Mouse (Mus musculus) CD4-positive, CD25-positive, alpha-beta regulatory T cell, adult 2 months (primary cell): ENCODE data around the gene Creld2.

Experiments
- DNase-seq: peaks from one replicate; pipeline ENCODE4 v3.0.0-alpha.2; 2012; ENCODE audit warnings: low read depth, low spot score

Gene Creld2

GRCm38 (mm10) chr15:88851507-88852149 lies 32.2 kb downstream of the Creld2 start:
- DNase-seq: no peak

DNA sequence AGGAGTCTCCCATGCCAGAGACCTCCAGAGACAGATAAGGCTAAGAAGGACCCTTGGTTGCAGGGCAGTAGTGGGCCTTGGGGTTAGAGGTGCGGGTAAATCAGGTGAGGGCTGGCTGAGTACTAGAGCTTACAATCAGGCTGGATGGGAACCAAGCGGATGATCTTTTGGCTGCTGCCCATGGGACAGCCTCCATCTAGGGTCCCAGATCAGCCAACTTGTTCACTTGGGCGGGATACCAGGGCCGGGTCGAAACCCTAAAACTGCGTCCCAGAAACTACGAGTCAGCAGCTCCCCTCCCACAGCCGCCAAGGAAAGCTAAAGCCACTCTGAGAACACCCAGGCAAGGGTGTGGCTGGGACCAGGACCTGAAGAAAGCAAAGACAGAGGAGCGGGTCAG lies 33.7 kb downstream of the Creld2 start:
- DNase-seq: no peak

- no peak for DNase-seq
These were observed 34.9 kb downstream of the Creld2 start for GRCm38 (mm10) chr15:88854119-88854968.

GRCm38 (mm10) chr15:88854969-88855830 lies 35.8 kb downstream of the Creld2 start:
- no peak for DNase-seq

GRCm38 (mm10) chr15:88855896-88856417 lies 36.5 kb downstream of the Creld2 start:
- no peak for DNase-seq

DNA sequence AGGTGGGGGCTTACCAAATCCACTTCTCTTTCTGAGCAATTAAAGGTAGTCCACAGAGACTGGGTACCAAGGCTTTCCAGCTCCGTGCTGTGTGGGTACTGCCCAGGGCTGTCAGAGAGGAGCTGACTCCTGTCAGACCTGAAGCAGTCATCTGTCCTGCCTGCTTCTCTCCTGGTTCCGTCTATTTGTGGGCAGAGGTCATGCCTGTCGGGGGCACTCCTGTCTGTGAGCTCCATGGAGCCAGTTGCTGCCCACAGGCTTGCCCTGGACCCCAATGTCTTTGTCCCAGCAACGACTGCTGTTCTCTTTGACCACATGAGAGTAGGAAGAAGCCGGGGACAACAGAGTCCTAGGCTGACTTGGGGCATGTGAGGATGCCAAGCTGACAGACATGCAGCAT lies 37.2 kb downstream of the Creld2 start:
- no peak for DNase-seq

DNA sequence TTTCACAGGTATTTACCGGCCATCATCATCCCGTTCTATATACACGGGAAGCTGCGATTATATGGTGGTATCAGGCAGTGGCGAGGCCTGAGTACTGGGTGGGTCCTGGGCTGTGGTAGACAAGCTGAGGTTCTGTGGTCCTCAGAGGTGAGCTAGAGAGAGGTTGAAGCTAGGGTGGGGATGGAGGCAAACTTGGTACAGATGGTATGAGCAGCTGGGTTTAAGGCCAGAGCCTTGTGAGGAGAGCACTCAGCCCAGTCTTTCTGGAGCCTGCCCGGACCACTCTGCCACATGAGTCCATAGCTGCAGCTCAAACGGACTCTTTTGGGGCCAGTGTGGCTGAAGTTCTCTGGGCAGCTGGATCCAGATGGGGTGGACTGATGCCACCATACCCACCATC lies 37.9 kb downstream of the Creld2 start:
- no peak for DNase-seq

DNA sequence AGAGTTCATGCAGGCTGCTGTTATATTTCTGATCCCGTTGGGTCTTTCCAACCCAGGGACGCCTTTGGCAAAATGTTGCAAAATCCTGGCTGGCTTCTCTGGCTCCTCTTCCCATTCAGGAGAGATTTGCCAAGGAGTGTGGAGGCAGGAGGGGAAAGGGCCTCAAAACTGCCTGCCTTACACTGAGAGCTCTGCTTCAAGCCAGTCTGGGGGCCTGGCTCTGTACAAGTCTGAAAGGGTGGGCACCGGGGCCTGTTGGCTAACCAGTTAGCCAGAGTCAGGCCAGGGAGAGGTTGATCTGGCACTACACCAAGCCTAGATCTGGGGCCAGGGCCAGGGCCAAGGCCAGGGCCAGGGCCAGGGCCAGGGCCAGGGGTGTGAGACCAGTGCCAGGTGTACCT lies 38.7 kb downstream of the Creld2 start:
- DNase-seq: no peak

- DNase-seq: no peak
These were observed 39.3 kb downstream of the Creld2 start for GRCm38 (mm10) chr15:88858707-88859106.

- DNase-seq: no peak
These were observed 39.9 kb downstream of the Creld2 start for GRCm38 (mm10) chr15:88859206-88859970.

DNA sequence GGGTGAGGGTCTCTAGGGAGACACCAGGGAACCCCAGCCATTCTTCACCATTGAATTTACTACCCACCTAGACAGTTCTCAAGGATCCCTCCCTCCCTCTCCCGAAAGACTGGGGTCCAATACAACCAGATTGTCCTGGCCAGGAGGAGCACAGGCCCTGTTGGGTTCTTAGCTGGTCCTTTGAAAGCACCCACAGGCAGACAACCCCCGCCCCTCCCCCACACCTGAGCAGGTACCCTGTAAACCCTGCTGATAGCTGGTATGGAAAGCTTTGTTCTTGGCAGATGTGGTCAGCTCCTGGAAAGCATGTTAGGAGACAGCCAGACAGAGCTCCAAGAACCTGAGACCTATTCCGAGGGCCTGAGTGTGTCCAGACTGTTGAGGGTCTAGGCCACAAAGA lies 41.3 kb downstream of the Creld2 start:
- DNase-seq: peak; percentile 16

GRCm38 (mm10) chr15:88861772-88862622 lies 42.6 kb downstream of the Creld2 start, which contains the start of gene Pim3:
TSS of gene Pim3 (plus strand) at chr15:88862186.
- peak; percentile 97 for DNase-seq

DNA sequence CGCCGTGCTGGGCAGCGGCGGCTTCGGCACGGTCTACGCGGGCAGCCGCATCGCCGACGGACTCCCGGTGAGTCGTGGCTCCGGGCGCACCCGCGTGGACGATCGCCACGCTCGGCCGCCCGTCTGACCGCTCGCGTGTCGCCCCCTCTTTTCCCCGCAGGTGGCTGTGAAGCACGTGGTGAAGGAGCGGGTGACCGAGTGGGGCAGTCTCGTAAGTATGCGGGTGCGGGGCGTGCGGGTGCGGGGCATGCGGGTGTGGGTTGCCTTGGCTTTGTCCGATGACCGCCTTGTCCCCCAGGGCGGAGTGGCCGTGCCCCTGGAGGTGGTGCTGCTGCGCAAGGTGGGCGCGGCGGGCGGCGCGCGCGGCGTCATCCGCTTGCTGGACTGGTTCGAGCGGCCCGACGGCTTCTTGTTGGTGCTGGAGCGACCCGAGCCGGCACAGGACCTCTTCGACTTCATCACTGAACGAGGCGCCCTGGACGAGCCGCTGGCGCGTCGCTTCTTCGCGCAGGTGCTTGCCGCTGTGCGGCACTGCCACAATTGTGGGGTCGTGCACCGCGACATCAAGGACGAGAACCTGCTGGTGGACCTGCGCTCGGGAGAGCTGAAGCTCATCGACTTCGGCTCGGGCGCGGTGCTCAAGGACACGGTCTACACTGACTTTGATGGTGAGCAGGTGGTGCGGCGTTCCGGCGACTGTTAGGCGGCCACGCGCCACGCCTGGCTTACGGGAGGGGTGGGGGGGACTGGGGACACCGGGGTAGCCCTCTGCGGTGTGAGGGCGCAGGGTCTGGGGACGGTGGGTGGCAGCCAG lies 43.6 kb downstream of the Creld2 start:
- peak; percentile 68 for DNase-seq

DNA sequence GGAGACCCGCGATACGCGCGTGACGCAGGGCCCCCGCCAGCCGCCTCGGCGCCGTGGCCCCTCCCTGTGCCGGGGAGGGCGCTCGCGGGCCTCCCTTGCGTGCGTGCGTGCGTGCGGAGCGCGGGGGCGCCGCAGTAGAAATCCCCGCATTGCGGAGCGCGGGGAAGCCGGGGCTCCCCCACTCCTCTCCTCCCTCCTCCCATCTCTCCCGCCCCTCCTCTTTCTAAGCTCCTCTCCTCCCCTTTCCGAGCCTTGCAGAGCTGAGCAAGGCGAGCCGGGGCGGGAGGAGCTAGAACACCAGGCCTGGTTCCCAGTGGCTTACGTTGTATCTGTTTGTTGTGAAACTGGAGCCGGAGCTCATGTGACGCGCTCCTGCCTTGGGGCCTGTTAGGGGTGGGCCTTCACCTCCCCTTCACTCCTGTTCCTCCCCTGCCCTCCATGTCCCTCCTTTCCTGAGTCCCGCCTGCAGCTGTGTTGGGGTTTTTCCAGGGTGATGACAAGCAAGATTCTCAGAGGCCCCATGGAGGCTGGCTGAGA lies 44.3 kb downstream of the Creld2 start:
- DNase-seq: peak; percentile 89

GRCm38 (mm10) chr15:88864270-88865030 lies 45.0 kb downstream of the Creld2 start:
- DNase-seq: no peak

DNA sequence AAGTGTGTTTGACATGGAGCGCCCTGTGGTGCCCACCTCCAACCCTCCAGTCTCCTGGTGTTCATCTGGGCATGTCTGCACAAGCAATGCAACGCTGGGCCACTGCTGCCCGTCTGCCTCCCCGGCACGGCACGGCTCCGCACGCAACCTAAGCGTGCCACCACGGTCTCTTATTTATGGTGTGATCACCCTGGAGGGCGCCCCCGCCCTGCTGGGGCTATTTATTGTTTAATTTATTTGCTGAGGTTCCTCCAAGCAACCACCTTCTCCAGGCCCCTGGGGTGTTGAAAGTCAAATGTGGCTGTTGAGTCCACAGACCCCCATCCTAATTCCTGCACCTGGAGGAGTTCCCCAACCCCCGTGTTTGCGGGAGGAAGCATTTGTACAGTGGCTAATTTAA lies 45.6 kb downstream of the Creld2 start:
- DNase-seq: no peak

- no peak for DNase-seq
These were observed 46.6 kb downstream of the Creld2 start for GRCm38 (mm10) chr15:88865888-88866695.
